Mouse (Mus musculus) stomach, embryonic 15.5 days (tissue): ENCODE results near the gene Tlr9. TPM values are rescaled to one million over a fixed set of nuclear protein-coding genes. Genes with fewer than 3 reads are reported as not detected.

ENCODE experiments used
- ATAC-seq: fragments of 200-750 bp; cut with Nextera tagmentation; 2 replicates; pipeline ENCODE4 v1.8.0; 2017; ENCODE audit warnings: low read depth, moderate number of reproducible peaks, moderate TSS enrichment; ENCODE audit not compliant: insufficient read depth, low FRiP score
- H3K27ac ChIP-seq: fragments of 300-500 bp; sonication (generic); 2 replicates; pipeline ENCODE4 v1.5.1; 2015; ENCODE audit warnings: mild to moderate bottlenecking, inconsistent platforms
- H3K27me3 ChIP-seq: fragments of 300-500 bp; sonication (generic); replicated peaks from 2 replicates; pipeline ENCODE4 v1.6.1; 2015; ENCODE audit warnings: inconsistent platforms
- H3K36me3 ChIP-seq: fragments of 300-500 bp; sonication (generic); 2 replicates; pipeline ENCODE4 v1.6.1; 2015; ENCODE audit warnings: inconsistent platforms
- H3K4me1 ChIP-seq: fragments of 300-500 bp; sonication (generic); 2 replicates; pipeline ENCODE4 v1.6.1; 2015; ENCODE audit warnings: inconsistent platforms
- H3K4me2 ChIP-seq: fragments of 300-500 bp; sonication (generic); 2 replicates; pipeline ENCODE4 v1.6.1; 2015; ENCODE audit warnings: mild to moderate bottlenecking, inconsistent platforms
- H3K4me3 ChIP-seq: fragments of 300-500 bp; sonication (generic); replicated peaks from 2 replicates; pipeline ENCODE4 v1.5.1; 2015; ENCODE audit warnings: inconsistent platforms
- H3K9ac ChIP-seq: fragments of 300-500 bp; sonication (generic); 2 replicates; pipeline ENCODE4 v1.6.1; 2015; ENCODE audit warnings: inconsistent platforms
- H3K9me3 ChIP-seq: fragments of 300-500 bp; sonication (generic); 2 replicates; pipeline ENCODE4 v1.6.1; 2016; ENCODE audit warnings: inconsistent platforms
- WGBS: fragments of 180-500 bp; shearing (Covaris S2); methylation state at CpG from one replicate; pipeline ENCODE4 v1.1.7; 2015; 5-methylcytosine and 5-hydroxymethylcytosine counted together
- polyA plus RNA-seq: library from polyadenylated mRNA; unstranded; fragments of >200 nt; fragmentation: Nextera tagmentation; extraction: Ambion mirVana; gene quantifications from 2 replicates; pipeline ENCODE4 v1.2.1, GENCODE M21; 2015

The Tlr9 gene
- polyA plus RNA-seq, 1 experiment from 2014 or later = 0.12 TPM

GRCm38 (mm10) chr9:106262075-106262474 is 39.7 kb downstream of the Tlr9 start:
- H3K9me3 ChIP-seq = no peaks in the 10 kb centered on the region
- H3K27ac ChIP-seq = no peak overlapping the region
- no peaks in the 10 kb centered on the region for H3K4me1 ChIP-seq
- H3K4me2 ChIP-seq = no peak overlapping the region
- WGBS = 74% methylated on average over 3 of the region's 3 CpGs
- no peaks in the 10 kb centered on the region for H3K36me3 ChIP-seq
- ATAC-seq = no peak
- H3K27me3 ChIP-seq = no peaks in the 10 kb centered on the region
- H3K4me3 ChIP-seq = no peak overlapping the region
- H3K9ac ChIP-seq = no peak overlapping the region

DNA sequence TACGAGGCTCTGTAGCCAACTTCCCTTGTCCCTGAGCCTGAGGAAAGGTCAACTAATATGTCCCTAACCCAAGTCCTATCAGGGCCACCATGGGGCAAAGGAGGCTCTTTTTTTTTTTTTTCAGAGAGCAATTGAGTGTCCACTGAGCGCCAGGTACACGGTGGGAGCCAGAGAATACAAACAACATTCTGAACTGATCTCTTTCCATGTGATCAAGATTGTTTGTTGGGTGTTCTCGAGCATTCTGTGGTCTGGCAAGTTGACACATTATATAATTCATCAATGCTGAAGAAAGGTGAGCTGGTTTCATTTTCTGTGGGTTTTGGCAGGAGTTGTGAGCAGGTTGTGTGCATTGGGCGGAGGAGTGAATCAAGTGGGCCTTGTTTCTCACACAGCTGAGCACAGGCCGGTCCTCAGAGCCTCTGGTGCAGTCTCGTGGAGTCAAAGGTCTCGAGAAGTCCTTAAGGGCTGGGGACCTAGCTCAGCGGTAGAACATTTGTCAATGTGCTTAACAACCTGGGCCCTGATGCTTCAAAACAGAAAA is 41.1 kb downstream of the Tlr9 start:
- Histone ChIP-seq H3K27ac (no peak overlapping the region), H3K9me3 (no peaks in the 10 kb centered on the region), H3K9ac (no peak overlapping the region), H3K36me3 (no peaks in the 10 kb centered on the region), H3K4me3 (no peak overlapping the region), H3K27me3 (no peaks in the 10 kb centered on the region), H3K4me1 (peaks cover 2% of the 10 kb centered on the region; the same call in 1 of the 2 replicates), H3K4me2 (no peak overlapping the region)
- no peak for ATAC-seq
- WGBS = 66% methylated on average over 9 of the region's 9 CpGs

DNA sequence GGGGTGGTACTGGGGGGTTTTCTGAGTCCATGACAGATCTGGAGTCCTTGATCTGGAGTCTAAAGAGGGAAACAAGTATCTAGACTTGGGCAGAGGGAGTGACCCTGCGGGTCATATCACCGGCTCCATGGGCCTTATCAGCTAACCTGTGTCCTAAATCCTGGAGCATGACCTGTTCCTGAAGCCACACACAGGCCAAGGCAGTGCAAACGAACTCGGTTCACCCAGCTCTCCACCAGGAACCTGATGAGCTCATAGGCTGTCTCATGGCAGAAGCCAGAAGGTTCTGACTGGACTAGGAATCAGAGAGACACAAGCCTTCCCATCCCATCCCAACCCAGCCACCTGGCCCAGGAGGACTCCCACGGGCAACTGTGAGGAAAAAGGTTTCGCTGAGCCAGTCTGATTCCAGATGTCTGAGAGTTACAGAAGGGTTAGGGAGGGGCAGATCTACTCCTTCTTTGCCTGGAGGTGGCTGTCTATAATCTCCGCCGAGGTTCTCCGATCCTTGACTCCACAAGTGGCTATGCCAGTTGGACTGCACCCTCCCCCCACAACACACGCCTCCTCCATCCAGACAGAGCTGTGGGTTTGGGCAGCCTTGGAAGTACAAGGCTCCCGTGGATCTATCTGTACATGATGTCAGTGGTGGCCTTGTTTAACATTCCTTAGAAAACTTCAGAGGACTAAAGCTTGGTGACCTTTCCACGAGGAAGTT is 43.1 kb downstream of the Tlr9 start:
- Histone ChIP-seq H3K9me3 (no peaks in the 10 kb centered on the region), H3K36me3 (no peaks in the 10 kb centered on the region), H3K27ac (no peak overlapping the region), H3K4me1 (peaks cover 13% of the 10 kb centered on the region), H3K27me3 (no peaks in the 10 kb centered on the region), H3K4me2 (no peak overlapping the region), H3K9ac (no peak overlapping the region), H3K4me3 (no peak overlapping the region)
- ATAC-seq = no peak
- 65% methylated on average over 12 of the region's 12 CpGs for WGBS

GRCm38 (mm10) chr9:106266936-106267657 is 44.7 kb downstream of the Tlr9 start:
- Histone ChIP-seq H3K9me3 (no peaks in the 10 kb centered on the region), H3K4me1 (peaks cover 13% of the 10 kb centered on the region), H3K36me3 (no peaks in the 10 kb centered on the region), H3K4me2 (no peak overlapping the region), H3K27me3 (no peaks in the 10 kb centered on the region), H3K9ac (no peak overlapping the region), H3K27ac (no peak overlapping the region), H3K4me3 (no peak overlapping the region)
- no peak for ATAC-seq
- 63% methylated on average over 2 of the region's 2 CpGs for WGBS

DNA sequence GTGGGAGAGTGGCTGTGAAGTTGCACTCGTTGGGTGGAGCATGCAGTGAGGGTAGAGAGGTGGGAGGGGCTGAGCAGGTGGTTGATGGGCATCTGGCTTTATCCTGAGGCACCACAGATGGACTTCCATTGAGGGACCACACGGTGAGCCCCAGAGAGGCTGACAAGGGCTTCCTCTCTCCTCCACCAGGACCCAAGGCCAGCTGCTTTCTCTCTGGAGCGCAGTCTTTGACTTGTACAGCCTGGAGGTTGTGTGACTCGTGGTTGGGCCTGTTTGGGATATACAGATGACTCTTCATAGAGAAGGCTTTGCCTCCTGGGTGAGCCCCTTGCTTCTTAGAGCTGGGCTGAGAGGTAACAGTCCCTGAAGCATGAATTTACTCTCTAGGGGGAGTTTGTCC is 46.0 kb downstream of the Tlr9 start:
- no peak for ATAC-seq
- Histone ChIP-seq H3K4me3 (no peak overlapping the region), H3K27ac (0 out of 2 replicates have a peak overlapping the region, but pooled peaks have one; percentile 6), H3K9ac (no peak overlapping the region), H3K36me3 (no peaks in the 10 kb centered on the region), H3K4me2 (no peak overlapping the region), H3K9me3 (no peaks in the 10 kb centered on the region), H3K4me1 (peaks cover 13% of the 10 kb centered on the region), H3K27me3 (no peaks in the 10 kb centered on the region)
- 34% methylated on average over 4 of the region's 4 CpGs for WGBS

DNA sequence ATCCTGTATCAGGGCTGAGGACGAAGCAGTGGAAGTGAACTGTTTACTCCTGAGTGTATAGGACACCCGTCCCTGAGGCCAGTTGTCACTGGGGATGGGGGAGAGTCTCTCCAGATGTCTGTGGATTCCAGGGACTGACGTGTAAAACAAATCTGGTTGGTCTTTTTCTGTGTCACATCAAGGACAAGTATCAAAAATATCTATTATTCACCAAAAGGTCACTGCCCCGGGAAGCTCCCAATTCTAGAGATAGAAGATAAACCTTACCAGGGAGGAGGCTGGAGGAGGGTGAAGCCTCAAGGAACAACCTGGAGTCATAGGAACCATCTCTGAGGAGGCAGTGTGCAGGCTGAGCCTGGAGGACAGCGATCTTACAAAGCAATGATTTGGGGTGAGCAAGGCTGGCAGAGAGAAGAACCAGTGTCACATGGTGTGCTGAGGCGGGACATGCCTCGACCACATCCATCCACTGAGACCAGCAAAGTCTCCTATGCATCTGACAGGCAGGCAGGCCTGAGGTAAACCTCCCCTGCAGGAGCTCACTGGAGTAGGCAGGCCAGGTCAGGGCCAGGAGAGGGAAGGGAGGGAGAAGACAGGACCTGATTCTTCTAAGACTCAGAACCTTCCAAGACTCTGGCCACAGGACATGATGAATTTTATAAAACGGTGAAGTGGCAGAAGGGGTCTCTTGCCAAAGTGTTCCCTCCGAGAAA is 46.8 kb downstream of the Tlr9 start:
- Histone ChIP-seq H3K4me3 (no peak overlapping the region), H3K27me3 (no peaks in the 10 kb centered on the region), H3K4me2 (no peak overlapping the region), H3K36me3 (no peaks in the 10 kb centered on the region), H3K27ac (peak overlapping the region; percentile 6; the same call in 1 of the 2 replicates), H3K9me3 (no peaks in the 10 kb centered on the region), H3K4me1 (peaks cover 13% of the 10 kb centered on the region), H3K9ac (no peak overlapping the region)
- ATAC-seq = no peak
- 46% methylated on average over 9 of the region's 9 CpGs for WGBS

- H3K4me1 ChIP-seq = peaks cover 13% of the 10 kb centered on the region
- ATAC-seq = no peak; the same call in 1 of the 2 replicates
- H3K36me3 ChIP-seq = no peaks in the 10 kb centered on the region
- H3K4me2 ChIP-seq = no peak overlapping the region
- H3K9me3 ChIP-seq = no peaks in the 10 kb centered on the region
- no peaks in the 10 kb centered on the region for H3K27me3 ChIP-seq
- no peak overlapping the region for H3K4me3 ChIP-seq
- no peak overlapping the region for H3K9ac ChIP-seq
- WGBS = 20% methylated on average over 2 of the region's 2 CpGs
- H3K27ac ChIP-seq = no peak overlapping the region
Observed at GRCm38 (mm10) chr9:106269879-106270278, 47.5 kb downstream of the Tlr9 start.

DNA sequence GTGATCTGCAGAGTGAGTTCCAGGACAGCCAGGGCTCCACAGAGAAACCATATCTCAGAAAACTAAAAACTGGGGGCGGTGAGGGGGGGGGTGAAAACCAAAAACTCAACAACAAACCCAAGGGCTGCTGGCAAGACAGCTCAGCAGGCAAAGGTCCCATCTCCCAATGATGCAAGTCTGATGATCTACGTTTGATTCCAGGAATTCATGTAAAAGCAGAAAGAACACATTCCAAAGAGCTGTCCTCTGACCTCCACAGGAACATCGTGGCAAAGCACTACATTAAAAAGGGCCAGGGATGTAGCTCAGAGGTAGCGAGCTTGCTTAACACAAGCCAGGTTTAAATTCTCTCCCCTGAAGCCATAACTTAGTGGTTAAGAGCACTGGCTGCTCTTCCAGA is 48.3 kb downstream of the Tlr9 start:
- Histone ChIP-seq H3K4me1 (peaks cover 13% of the 10 kb centered on the region), H3K36me3 (no peaks in the 10 kb centered on the region), H3K9me3 (no peaks in the 10 kb centered on the region), H3K9ac (no peak overlapping the region), H3K4me3 (no peak overlapping the region), H3K27ac (no peak overlapping the region), H3K4me2 (no peak overlapping the region), H3K27me3 (no peaks in the 10 kb centered on the region)
- WGBS = 67% methylated on average over 4 of the region's 4 CpGs
- ATAC-seq = no peak

DNA sequence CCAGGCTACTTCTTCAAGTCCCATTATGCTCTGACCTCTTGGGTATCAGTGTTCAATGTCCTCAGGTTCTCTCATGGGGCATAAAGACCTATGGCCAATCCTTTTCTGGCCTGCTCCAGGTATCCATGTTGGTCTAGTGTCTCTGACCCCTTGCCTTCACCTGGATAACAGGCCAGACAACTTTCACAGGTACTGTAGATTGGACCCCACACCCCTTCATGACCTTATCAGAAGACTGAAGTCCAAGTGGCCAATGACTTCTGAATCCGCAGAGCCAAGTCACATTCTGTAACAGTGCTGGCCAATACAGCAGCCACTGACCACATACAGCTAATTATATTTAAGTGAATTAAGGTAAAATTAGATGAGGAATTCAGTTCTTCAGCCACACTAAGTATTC is 49.9 kb downstream of the Tlr9 start:
- WGBS = 95% methylated on average over 1 of the region's 1 CpGs
- Histone ChIP-seq H3K9me3 (no peaks in the 10 kb centered on the region), H3K27ac (no peak overlapping the region), H3K27me3 (no peaks in the 10 kb centered on the region), H3K4me2 (no peak overlapping the region), H3K36me3 (no peaks in the 10 kb centered on the region), H3K4me3 (no peak overlapping the region), H3K9ac (no peak overlapping the region), H3K4me1 (peaks cover 13% of the 10 kb centered on the region)
- no peak for ATAC-seq

DNA sequence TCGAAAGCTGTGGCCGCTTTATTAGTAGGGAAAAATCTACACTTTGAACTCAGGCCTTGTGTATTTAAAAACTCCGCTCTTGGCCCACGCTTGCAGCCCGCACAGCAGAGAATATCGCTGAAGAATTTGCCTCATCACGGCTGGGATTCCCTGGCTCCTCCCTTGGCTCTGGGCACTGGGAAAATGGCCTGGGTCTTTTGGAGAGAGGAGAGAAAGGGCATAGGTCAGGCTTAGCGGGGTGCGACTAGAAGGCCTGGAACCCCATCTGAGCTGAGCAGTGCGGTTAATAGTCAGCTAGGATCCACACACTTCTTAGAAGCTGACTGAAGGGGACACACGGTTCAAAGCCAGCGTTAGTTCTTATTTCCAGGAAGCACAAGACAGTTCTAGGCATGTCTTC is 50.9 kb downstream of the Tlr9 start:
- H3K27me3 ChIP-seq = no peaks in the 10 kb centered on the region
- H3K27ac ChIP-seq = no peak overlapping the region
- H3K4me2 ChIP-seq = no peak overlapping the region
- no peak overlapping the region for H3K4me3 ChIP-seq
- peaks cover 12% of the 10 kb centered on the region for H3K4me1 ChIP-seq
- ATAC-seq = no peak
- 82% methylated on average over 12 of the region's 12 CpGs for WGBS
- no peaks in the 10 kb centered on the region for H3K9me3 ChIP-seq
- no peaks in the 10 kb centered on the region for H3K36me3 ChIP-seq
- H3K9ac ChIP-seq = no peak overlapping the region

GRCm38 (mm10) chr9:106273791-106274190 is 51.4 kb downstream of the Tlr9 start:
- no peaks in the 10 kb centered on the region for H3K27me3 ChIP-seq
- no peaks in the 10 kb centered on the region for H3K9me3 ChIP-seq
- no peak overlapping the region for H3K27ac ChIP-seq
- WGBS = 56% methylated on average over 4 of the region's 4 CpGs
- H3K36me3 ChIP-seq = no peaks in the 10 kb centered on the region
- no peak for ATAC-seq
- no peak overlapping the region for H3K9ac ChIP-seq
- peaks cover 7% of the 10 kb centered on the region for H3K4me1 ChIP-seq
- no peak overlapping the region for H3K4me2 ChIP-seq
- H3K4me3 ChIP-seq = no peak overlapping the region
